21 mouse cellular contexts compared by ENCODE assay signal in genomic region chr12:88466801-88467200, GRCm38 (mm10).
DNase-seq lines count a peak whose midpoint lies in the region; ATAC-seq and TF ChIP-seq lines count a peak whose summit lies in the region.
"Had no signal": no experiment of that assay in that cellular context is flagged by ENCODE, and none has a peak within 500 bp of the region (broad histone marks: within the 10 kb centered on the region; RNA-seq: fewer than 3 reads in every experiment).

No protein-coding gene starts in this region.

- dilution Hi-C loops in CH12.LX (cut with MboI; ENCODE audit: extremely low pct_ligation_motif_present, extremely low pct_unique_long_range_greater_than_20kb, low sequenced_read_pairs): no loop called here

- H3K27me3 ChIP-seq in CH12.LX (replicated peaks): no peaks in the 10 kb centered on the region
- H3K27me3 ChIP-seq in hindbrain, embryonic 16.5 days (replicated peaks; ENCODE audit: control insufficient read depth, insufficient read depth, low read length): no peaks in the 10 kb centered on the region
- no peaks in the 10 kb centered on the region for H3K27me3 ChIP-seq in limb, embryonic 10.5 days (ENCODE audit: low read depth, poor library complexity, severe bottlenecking)
- H3K27me3 ChIP-seq: limb, embryonic 12.5 days; liver, embryonic 13.5 days had no signal

- 94% methylated on average over 6 of the region's 6 CpGs for WGBS in hindbrain, embryonic 16.5 days
- 87% methylated on average over 6 of the region's 6 CpGs for WGBS in limb, embryonic 10.5 days

- no peak overlapping the region for H3K9ac ChIP-seq in CH12.LX (ENCODE audit: insufficient read depth, low read depth)
- H3K9ac ChIP-seq in hindbrain, embryonic 16.5 days (ENCODE audit: low read depth, low read length): no peak overlapping the region
- H3K9ac ChIP-seq: forebrain, postnatal 0 days; limb, embryonic 12.5 days; liver, embryonic 13.5 days had no signal

- ATAC-seq in hematopoietic stem cell, adult 5-6 weeks (replicated peaks in 1 of 2; ENCODE audit: insufficient read depth in 1 of 2, low FRiP score in 2 of 2, low TSS enrichment in 1 of 2, low read depth in 1 of 2, poor library complexity in 2 of 2, severe bottlenecking in 2 of 2): peak; percentile 33 to 65; a peak in 2 of 4 replicates
- no peak for ATAC-seq in hindbrain, embryonic 16.5 days
- ATAC-seq: forebrain, postnatal 0 days; midbrain, embryonic 16.5 days had no signal

- no peak for TF ChIP-seq CTCF in CH12.LX (conservative IDR thresholded peaks at IDR 0.05 in 1 of 2, IDR thresholded peaks at IDR 0.05 in 1 of 2; ENCODE audit: low read depth in 2 of 2, low read length in 2 of 2)

- no peaks in the 10 kb centered on the region for H3K79me2 ChIP-seq in CH12.LX (replicated peaks; ENCODE audit: control insufficient read depth, extremely low read depth, insufficient read depth, poor library complexity, severe bottlenecking)

- H3K36me3 ChIP-seq in CH12.LX (replicated peaks in 1 of 2; ENCODE audit: control insufficient read depth in 1 of 2, insufficient read depth in 1 of 2, low read length in 1 of 2): peaks cover 0 to 11% of the 10 kb centered on the region in 2 experiments
- no peaks in the 10 kb centered on the region for H3K36me3 ChIP-seq in hindbrain, embryonic 16.5 days (ENCODE audit: control insufficient read depth, insufficient read depth, low read length)
- H3K36me3 ChIP-seq in limb, embryonic 10.5 days: no peaks in the 10 kb centered on the region
- H3K36me3 ChIP-seq: forebrain, embryonic 10.5 days; limb, embryonic 12.5 days; liver, embryonic 13.5 days had no signal

- in situ Hi-C loops in CH12.LX (cut with MboI; ENCODE audit: low pct_ligation_motif_present, low pct_unique_long_range_greater_than_20kb, low sequenced_read_pairs): no loop called here

- intact Hi-C loops in heart, postnatal 36 days (cut with DNase I): no loop called here

- no peaks in the 10 kb centered on the region for H3K9me3 ChIP-seq in CH12.LX (replicated peaks; ENCODE audit: low read length)
- no peaks in the 10 kb centered on the region for H3K9me3 ChIP-seq in hindbrain, embryonic 16.5 days (ENCODE audit: control insufficient read depth, low read length)
- no peaks in the 10 kb centered on the region for H3K9me3 ChIP-seq in limb, embryonic 10.5 days (replicated peaks)
- H3K9me3 ChIP-seq: forebrain, embryonic 10.5 days; limb, embryonic 12.5 days; liver, embryonic 13.5 days had no signal

- no peak overlapping the region for H3K4me3 ChIP-seq in CH12.LX (replicated peaks in 1 of 3; ENCODE audit: low read depth in 2 of 3, low read length in 2 of 3, poor library complexity in 1 of 3)
- no peak overlapping the region for H3K4me3 ChIP-seq in hindbrain, embryonic 16.5 days (ENCODE audit: low read length)
- H3K4me3 ChIP-seq in limb, embryonic 10.5 days: no peak overlapping the region
- H3K4me3 ChIP-seq: forebrain, embryonic 10.5 days; limb, embryonic 12.5 days; liver, embryonic 13.5 days had no signal

- peak; percentile 72 for DNase-seq in heart, adult 11 months
- DNase-seq in heart, postnatal 36 days: no peak
- DNase-seq in CH12.LX (ENCODE audit: extremely low read depth) (peak; percentile 38), liver (no peak)
- peak; percentile 49 for DNase-seq in naive thymus-derived CD4-positive, alpha-beta T cell, adult 2 months (ENCODE audit: low read depth)
- DNase-seq in limb, embryonic 10.5 days (ENCODE audit: low spot score): no peak
- DNase-seq: adrenal gland, postnatal 14 days; cerebellum, adult 8-10 months; forebrain, postnatal 0 days; gastrocnemius, postnatal 25 days; kidney, adult 18-20 months; liver, embryonic 13.5 days; lung, adult 2 months; lung, postnatal 14 days; thymus, postnatal 36 days had no signal

- H3K27ac ChIP-seq in CH12.LX (ENCODE audit: insufficient read depth, low read depth): no peak overlapping the region
- H3K27ac ChIP-seq in hindbrain, embryonic 16.5 days (ENCODE audit: low read depth, low read length): no peak overlapping the region
- no peak overlapping the region for H3K27ac ChIP-seq in limb, embryonic 10.5 days
- H3K27ac ChIP-seq: forebrain, embryonic 10.5 days; kidney, postnatal 0 days; limb, embryonic 12.5 days; liver, embryonic 13.5 days had no signal

- no peak overlapping the region for H3K4me2 ChIP-seq in CH12.LX (ENCODE audit: insufficient read depth, low read depth, poor library complexity, severe bottlenecking)
- H3K4me2 ChIP-seq in hindbrain, embryonic 16.5 days (ENCODE audit: low read length): no peak overlapping the region
- H3K4me2 ChIP-seq: limb, embryonic 12.5 days; liver, embryonic 13.5 days had no signal

- H3K4me1 ChIP-seq in CH12.LX (ENCODE audit: control insufficient read depth in 1 of 2, insufficient read depth in 2 of 2): peaks cover 3 to 16% of the 10 kb centered on the region in 2 experiments; a peak in 2 of 4 replicates
- no peaks in the 10 kb centered on the region for H3K4me1 ChIP-seq in hindbrain, embryonic 16.5 days (ENCODE audit: control insufficient read depth, insufficient read depth, low read depth, low read length)
- peaks cover 3% of the 10 kb centered on the region; the same call in 1 of the 2 replicates for H3K4me1 ChIP-seq in limb, embryonic 10.5 days
- H3K4me1 ChIP-seq: forebrain, embryonic 10.5 days; limb, embryonic 12.5 days; liver, embryonic 13.5 days had no signal

- TF ChIP-seq POLR2A in CH12.LX (IDR thresholded peaks at IDR 0.05; ENCODE audit: low read depth, low read length): no peak

- TF ChIP-seq EP300 in CH12.LX (IDR thresholded peaks at IDR 0.05; ENCODE audit: low read length): no peak

- no peak for TF ChIP-seq RAD21 in CH12.LX (IDR thresholded peaks at IDR 0.05; ENCODE audit: low read depth, low read length)

TF ChIP-seq in CH12.LX, 34 proteins besides CTCF, POLR2A, EP300 and RAD21:
- TF ChIP-seq MYC (IDR thresholded peaks at IDR 0.05; ENCODE audit: low read depth, low read length): no peak
- TF ChIP-seq PAX5 (IDR thresholded peaks at IDR 0.05; ENCODE audit: low read length): no peak
- TF ChIP-seq ELF1 (IDR thresholded peaks at IDR 0.05; ENCODE audit: low read depth, low read length): no peak
- no peak for TF ChIP-seq MAX (IDR thresholded peaks at IDR 0.05; ENCODE audit: low read length)
- no peak for TF ChIP-seq ZMIZ1 (IDR thresholded peaks at IDR 0.05; ENCODE audit: low read depth, low read length)
- no peak for TF ChIP-seq NELFE (IDR thresholded peaks at IDR 0.05; ENCODE audit: low read depth, low read length)
- no peak for TF ChIP-seq HCFC1 (IDR thresholded peaks at IDR 0.05; ENCODE audit: low read depth, low read length)
- TF ChIP-seq BHLHE40 (IDR thresholded peaks at IDR 0.05; ENCODE audit: low read depth, low read length): no peak
- TF ChIP-seq E2F4 (IDR thresholded peaks at IDR 0.05; ENCODE audit: insufficient replicate concordance, low read depth, low read length): no peak
- no peak for TF ChIP-seq ETS1 (conservative IDR thresholded peaks at IDR 0.05; ENCODE audit: low read depth, low read length)
- no peak for TF ChIP-seq CHD1 (IDR thresholded peaks at IDR 0.05; ENCODE audit: low read depth, low read length)
- no peak for TF ChIP-seq MEF2A (IDR thresholded peaks at IDR 0.05; ENCODE audit: borderline replicate concordance, low read depth, low read length)
- no peak for TF ChIP-seq MAZ (IDR thresholded peaks at IDR 0.05; ENCODE audit: low read depth, low read length)
- no peak for TF ChIP-seq JUN (IDR thresholded peaks at IDR 0.05; ENCODE audit: insufficient read depth, low read depth, low read length)
- TF ChIP-seq MXI1 (IDR thresholded peaks at IDR 0.05; ENCODE audit: low read depth, low read length): no peak

Comparison
In these comparisons a context has a peak if more than half of its experiments do, and no peak if none do; other contexts are left out.
1. DNase-seq: peak in heart, adult 11 months (single experiment), CH12.LX (single experiment) and naive thymus-derived CD4-positive, alpha-beta T cell, adult 2 months (single experiment); none in heart, postnatal 36 days (0 of 2), liver (single experiment) and limb, embryonic 10.5 days (single experiment).